8 mouse cellular contexts compared by ENCODE assay signal in the genomic region with DNA sequence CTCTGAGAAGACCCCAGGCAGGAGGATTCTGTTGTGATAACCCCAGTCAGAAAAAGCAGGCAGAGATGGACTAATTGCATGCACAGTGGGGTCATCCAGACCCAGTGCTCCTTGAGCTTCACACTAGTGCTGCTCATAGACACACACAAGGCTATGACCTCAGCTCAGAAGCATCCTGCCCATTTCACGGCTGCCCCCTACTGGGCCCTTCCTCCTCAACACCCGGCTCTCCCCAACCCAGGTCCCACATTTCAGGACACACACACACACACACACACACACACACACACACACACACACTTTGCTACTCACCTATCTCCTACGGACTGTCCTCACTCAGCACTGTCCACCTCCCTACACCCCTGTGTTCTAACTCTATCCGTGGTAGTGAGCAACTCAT. TPM values are rescaled to one million over a fixed set of nuclear protein-coding genes. Genes with fewer than 3 reads are reported as not detected.
DNase-seq lines count a peak whose midpoint lies in the region; ATAC-seq and TF ChIP-seq lines count a peak whose summit lies in the region.

No protein-coding gene starts in this region.

- ATAC-seq in forebrain, embryonic 15.5 days (replicated peaks), result no peak
- peak; percentile 29; the same call in 1 of the 2 replicates for ATAC-seq in embryonic facial prominence, embryonic 12.5 days (ENCODE audit: insufficient number of reproducible peaks, insufficient read depth, low FRiP score, low TSS enrichment)
- 0 out of 2 replicates have a peak, but pooled peaks have one; percentile 14 for ATAC-seq in kidney, embryonic 15.5 days (replicated peaks; ENCODE audit: low FRiP score)
- ATAC-seq in midbrain, embryonic 14.5 days (ENCODE audit: low FRiP score, low TSS enrichment), result no peak
- ATAC-seq in monocyte, adult 5-6 weeks (replicated peaks; ENCODE audit: insufficient number of reproducible peaks, low FRiP score, low TSS enrichment, poor library complexity, severe bottlenecking), result no peak

- TF ChIP-seq POLR2A in spleen, adult 2 months (IDR thresholded peaks at IDR 0.05; ENCODE audit: low read depth, low read length), result no peak

- 37% methylated on average over 4 of the region's 4 CpGs for WGBS in forebrain, embryonic 10.5 days
- WGBS in forebrain, embryonic 15.5 days, result 39% methylated on average over 4 of the region's 4 CpGs
- WGBS in spleen, adult 2 months, result 56% methylated on average over 4 of the region's 4 CpGs
- WGBS in embryonic facial prominence, embryonic 12.5 days, result 46% methylated on average over 4 of the region's 4 CpGs
- WGBS in kidney, embryonic 15.5 days, result 55% methylated on average over 4 of the region's 4 CpGs
- 50% methylated on average over 4 of the region's 4 CpGs for WGBS in midbrain, embryonic 14.5 days

- peak; percentile 45 for DNase-seq in forebrain, embryonic 10.5 days (ENCODE audit: extremely low spot score, low spot score)
- DNase-seq in spleen, adult 2 months (ENCODE audit: low read depth in 1 of 2, low spot score in 2 of 2), result no peak
- DNase-seq in spleen, adult 12 weeks (ENCODE audit: low spot score), result no peak
- peak; percentile 45 for DNase-seq in midbrain, embryonic 14.5 days

- no peak overlapping the region for H3K9ac ChIP-seq in forebrain, embryonic 15.5 days (replicated peaks)
- H3K9ac ChIP-seq in embryonic facial prominence, embryonic 12.5 days, result no peak overlapping the region
- H3K9ac ChIP-seq in kidney, embryonic 15.5 days, result no peak overlapping the region
- H3K9ac ChIP-seq in midbrain, embryonic 14.5 days (replicated peaks; ENCODE audit: low read length), result no peak overlapping the region

- H3K27ac ChIP-seq in forebrain, embryonic 10.5 days, result peak overlapping the region; percentile 37; the same call in 1 of the 2 replicates
- no peak overlapping the region for H3K27ac ChIP-seq in forebrain, embryonic 15.5 days (replicated peaks)
- no peak overlapping the region; the same call in 1 of the 2 replicates for H3K27ac ChIP-seq in spleen, adult 2 months (ENCODE audit: insufficient read depth, low read length)
- no peak overlapping the region for H3K27ac ChIP-seq in embryonic facial prominence, embryonic 12.5 days
- 0 out of 2 replicates have a peak overlapping the region, but pooled peaks have one; percentile 32 for H3K27ac ChIP-seq in kidney, embryonic 15.5 days
- no peak overlapping the region for H3K27ac ChIP-seq in midbrain, embryonic 14.5 days (replicated peaks; ENCODE audit: low read depth, low read length)

- H3K36me3 ChIP-seq in forebrain, embryonic 10.5 days (replicated peaks), result peaks cover 67% of the 10 kb centered on the region
- peaks cover 44% of the 10 kb centered on the region for H3K36me3 ChIP-seq in forebrain, embryonic 15.5 days
- peaks cover 27% of the 10 kb centered on the region for H3K36me3 ChIP-seq in spleen, adult 2 months (ENCODE audit: control insufficient read depth, insufficient read depth, low read length)
- peaks cover 51% of the 10 kb centered on the region for H3K36me3 ChIP-seq in embryonic facial prominence, embryonic 12.5 days
- peaks cover 61% of the 10 kb centered on the region for H3K36me3 ChIP-seq in kidney, embryonic 15.5 days
- peaks cover 53% of the 10 kb centered on the region for H3K36me3 ChIP-seq in midbrain, embryonic 14.5 days (ENCODE audit: control insufficient read depth, insufficient read depth, low read length)

- no peak overlapping the region for H3K4me3 ChIP-seq in forebrain, embryonic 10.5 days
- no peak overlapping the region for H3K4me3 ChIP-seq in forebrain, embryonic 15.5 days
- H3K4me3 ChIP-seq in spleen, adult 2 months (ENCODE audit: extremely low read depth, insufficient read depth, insufficient read length), result no peak overlapping the region
- no peak overlapping the region for H3K4me3 ChIP-seq in embryonic facial prominence, embryonic 12.5 days
- no peak overlapping the region for H3K4me3 ChIP-seq in kidney, embryonic 15.5 days (replicated peaks)
- no peak overlapping the region for H3K4me3 ChIP-seq in midbrain, embryonic 14.5 days (replicated peaks; ENCODE audit: low read depth, low read length)

- TF ChIP-seq CTCF in spleen, adult 2 months (IDR thresholded peaks at IDR 0.05; ENCODE audit: extremely low read depth, insufficient read depth, insufficient read length, insufficient replicate concordance), result peak; percentile 37; the same call in 1 of the 2 replicates

- no peaks in the 10 kb centered on the region for H3K9me3 ChIP-seq in forebrain, embryonic 10.5 days
- H3K9me3 ChIP-seq in forebrain, embryonic 15.5 days, result no peaks in the 10 kb centered on the region
- no peaks in the 10 kb centered on the region for H3K9me3 ChIP-seq in embryonic facial prominence, embryonic 12.5 days
- no peaks in the 10 kb centered on the region for H3K9me3 ChIP-seq in kidney, embryonic 15.5 days (replicated peaks)
- no peaks in the 10 kb centered on the region for H3K9me3 ChIP-seq in midbrain, embryonic 14.5 days (ENCODE audit: control insufficient read depth, low read length)

- H3K27me3 ChIP-seq in forebrain, embryonic 10.5 days (ENCODE audit: poor library complexity, severe bottlenecking), result no peaks in the 10 kb centered on the region
- H3K27me3 ChIP-seq in forebrain, embryonic 15.5 days, result no peaks in the 10 kb centered on the region
- H3K27me3 ChIP-seq in spleen, adult 2 months (ENCODE audit: control insufficient read depth, insufficient read depth, low read length), result no peaks in the 10 kb centered on the region
- no peaks in the 10 kb centered on the region for H3K27me3 ChIP-seq in embryonic facial prominence, embryonic 12.5 days
- no peaks in the 10 kb centered on the region for H3K27me3 ChIP-seq in kidney, embryonic 15.5 days
- H3K27me3 ChIP-seq in midbrain, embryonic 14.5 days (ENCODE audit: control insufficient read depth, insufficient read depth, low read length), result no peaks in the 10 kb centered on the region

- H3K4me2 ChIP-seq in forebrain, embryonic 15.5 days (replicated peaks), result no peak overlapping the region
- no peak overlapping the region for H3K4me2 ChIP-seq in embryonic facial prominence, embryonic 12.5 days (replicated peaks)
- H3K4me2 ChIP-seq in kidney, embryonic 15.5 days, result no peak overlapping the region
- H3K4me2 ChIP-seq in midbrain, embryonic 14.5 days (ENCODE audit: low read length), result no peak overlapping the region

- H3K4me1 ChIP-seq in forebrain, embryonic 10.5 days, result peaks cover 9% of the 10 kb centered on the region
- H3K4me1 ChIP-seq in forebrain, embryonic 15.5 days, result no peaks in the 10 kb centered on the region
- peaks cover 8% of the 10 kb centered on the region; the same call in 1 of the 2 replicates for H3K4me1 ChIP-seq in spleen, adult 2 months (ENCODE audit: control insufficient read depth, insufficient read depth, insufficient read length)
- no peaks in the 10 kb centered on the region for H3K4me1 ChIP-seq in embryonic facial prominence, embryonic 12.5 days
- H3K4me1 ChIP-seq in kidney, embryonic 15.5 days, result no peaks in the 10 kb centered on the region; the same call in 1 of the 2 replicates
- H3K4me1 ChIP-seq in midbrain, embryonic 14.5 days (ENCODE audit: control insufficient read depth, insufficient read depth, low read length), result no peaks in the 10 kb centered on the region

RNA-seq across cellular contexts. Expression of gene Nudt14, which starts 16.4 kb away (rescaled TPM):
- polyA plus RNA-seq in forebrain, embryonic 10.5 days (2016; fragmentation: Nextera tagmentation; extraction: Ambion mirVana), result 61.4 and 70.4 TPM in 2 replicates
- 59.0 and 63.2 TPM in 2 replicates for polyA plus RNA-seq in forebrain, embryonic 15.5 days (2015; fragmentation: Nextera tagmentation; extraction: Ambion mirVana)
- polyA plus RNA-seq in spleen, adult 2 months (2012; rRNA removed), result 25.4 and 28.8 TPM in 2 replicates
- 83.0 and 87.2 TPM in 2 replicates for polyA plus RNA-seq in embryonic facial prominence, embryonic 12.5 days (2016; fragmentation: Nextera tagmentation; extraction: Ambion mirVana)
- polyA plus RNA-seq in kidney, embryonic 15.5 days (2015; fragmentation: Nextera tagmentation; extraction: Ambion mirVana), result 87.5 and 88.5 TPM in 2 replicates
- polyA plus RNA-seq in midbrain, embryonic 14.5 days (2014; fragmentation: Nextera tagmentation; extraction: Ambion mirVana), result 53.2 and 59.4 TPM in 2 replicates
- 6.5 to 9.3 TPM (median 7.9 TPM) in 3 replicates for total RNA-seq in monocyte, adult 5-6 weeks (2017)

RNA-seq across cellular contexts. Expression of gene Btbd6, which starts 18.0 kb away (rescaled TPM):
- 22.4 and 24.2 TPM in 2 replicates for polyA plus RNA-seq in forebrain, embryonic 10.5 days (2016; fragmentation: Nextera tagmentation; extraction: Ambion mirVana)
- polyA plus RNA-seq in forebrain, embryonic 15.5 days (2015; fragmentation: Nextera tagmentation; extraction: Ambion mirVana), result 46.1 and 48.1 TPM in 2 replicates
- 22.3 and 61.1 TPM in 2 replicates for polyA plus RNA-seq in spleen, adult 2 months (2012; rRNA removed)
- polyA plus RNA-seq in embryonic facial prominence, embryonic 12.5 days (2016; fragmentation: Nextera tagmentation; extraction: Ambion mirVana), result 25.6 and 27.4 TPM in 2 replicates
- polyA plus RNA-seq in kidney, embryonic 15.5 days (2015; fragmentation: Nextera tagmentation; extraction: Ambion mirVana), result 24.7 and 25.3 TPM in 2 replicates
- 49.8 and 54.3 TPM in 2 replicates for polyA plus RNA-seq in midbrain, embryonic 14.5 days (2014; fragmentation: Nextera tagmentation; extraction: Ambion mirVana)
- total RNA-seq in monocyte, adult 5-6 weeks (2017), result 2.6 to 4.7 TPM (median 3.0 TPM) in 3 replicates

RNA-seq across cellular contexts. Expression of gene Jag2, which starts 28.7 kb away (rescaled TPM):
- polyA plus RNA-seq in forebrain, embryonic 10.5 days (2016; fragmentation: Nextera tagmentation; extraction: Ambion mirVana), result 2.3 and 3.8 TPM in 2 replicates
- 8.3 and 9.1 TPM in 2 replicates for polyA plus RNA-seq in forebrain, embryonic 15.5 days (2015; fragmentation: Nextera tagmentation; extraction: Ambion mirVana)
- polyA plus RNA-seq in spleen, adult 2 months (2012; rRNA removed), result 7.8 and 8.6 TPM in 2 replicates
- polyA plus RNA-seq in embryonic facial prominence, embryonic 12.5 days (2016; fragmentation: Nextera tagmentation; extraction: Ambion mirVana), result 7.9 and 8.8 TPM in 2 replicates
- polyA plus RNA-seq in kidney, embryonic 15.5 days (2015; fragmentation: Nextera tagmentation; extraction: Ambion mirVana), result 3.0 and 3.5 TPM in 2 replicates
- 15.1 and 18.5 TPM in 2 replicates for polyA plus RNA-seq in midbrain, embryonic 14.5 days (2014; fragmentation: Nextera tagmentation; extraction: Ambion mirVana)
- total RNA-seq in monocyte, adult 5-6 weeks (2017), result 0.11 to 3.6 TPM (median 3.4 TPM) in 3 replicates

RNA-seq across cellular contexts. Expression of gene Brf1, which starts 42.2 kb away (rescaled TPM):
- polyA plus RNA-seq in forebrain, embryonic 10.5 days (2016; fragmentation: Nextera tagmentation; extraction: Ambion mirVana), result 50.8 and 58.1 TPM in 2 replicates
- polyA plus RNA-seq in forebrain, embryonic 15.5 days (2015; fragmentation: Nextera tagmentation; extraction: Ambion mirVana), result 67.3 and 67.7 TPM in 2 replicates
- polyA plus RNA-seq in spleen, adult 2 months (2012; rRNA removed), result 127 and 186 TPM in 2 replicates
- polyA plus RNA-seq in embryonic facial prominence, embryonic 12.5 days (2016; fragmentation: Nextera tagmentation; extraction: Ambion mirVana), result 81.9 and 83.0 TPM in 2 replicates
- polyA plus RNA-seq in kidney, embryonic 15.5 days (2015; fragmentation: Nextera tagmentation; extraction: Ambion mirVana), result 62.4 and 70.4 TPM in 2 replicates
- polyA plus RNA-seq in midbrain, embryonic 14.5 days (2014; fragmentation: Nextera tagmentation; extraction: Ambion mirVana), result 37.7 and 55.1 TPM in 2 replicates
- 84.1 to 109 TPM (median 105 TPM) in 3 replicates for total RNA-seq in monocyte, adult 5-6 weeks (2017)

RNA-seq across cellular contexts. Expression of gene Pacs2, which starts 56.0 kb away (rescaled TPM):
- polyA plus RNA-seq in forebrain, embryonic 10.5 days (2016; fragmentation: Nextera tagmentation; extraction: Ambion mirVana), result 16.9 and 18.3 TPM in 2 replicates
- 22.6 and 24.4 TPM in 2 replicates for polyA plus RNA-seq in forebrain, embryonic 15.5 days (2015; fragmentation: Nextera tagmentation; extraction: Ambion mirVana)
- 29.1 and 38.6 TPM in 2 replicates for polyA plus RNA-seq in spleen, adult 2 months (2012; rRNA removed)
- 19.0 and 19.4 TPM in 2 replicates for polyA plus RNA-seq in embryonic facial prominence, embryonic 12.5 days (2016; fragmentation: Nextera tagmentation; extraction: Ambion mirVana)
- 12.6 and 14.3 TPM in 2 replicates for polyA plus RNA-seq in kidney, embryonic 15.5 days (2015; fragmentation: Nextera tagmentation; extraction: Ambion mirVana)
- 28.7 and 32.5 TPM in 2 replicates for polyA plus RNA-seq in midbrain, embryonic 14.5 days (2014; fragmentation: Nextera tagmentation; extraction: Ambion mirVana)
- total RNA-seq in monocyte, adult 5-6 weeks (2017), result 20.5 to 30.3 TPM (median 27.8 TPM) in 3 replicates

Comparison
In these comparisons a context has a peak if more than half of its experiments do, and no peak if none do; other contexts are left out.
1. H3K27ac ChIP-seq: peak in forebrain, embryonic 10.5 days (single experiment) and kidney, embryonic 15.5 days (single experiment); none in forebrain, embryonic 15.5 days (single experiment), spleen, adult 2 months (single experiment), embryonic facial prominence, embryonic 12.5 days (single experiment) and midbrain, embryonic 14.5 days (single experiment).
2. DNase-seq: peak in forebrain, embryonic 10.5 days (single experiment) and midbrain, embryonic 14.5 days (single experiment); none in spleen, adult 2 months (0 of 2) and spleen, adult 12 weeks (single experiment).
3. ATAC-seq: peak in embryonic facial prominence, embryonic 12.5 days (single experiment) and kidney, embryonic 15.5 days (single experiment); none in forebrain, embryonic 15.5 days (single experiment), midbrain, embryonic 14.5 days (single experiment) and monocyte, adult 5-6 weeks (single experiment).